Comparison of ENCODE assay signal across 12 mouse cellular contexts in the genomic region with DNA sequence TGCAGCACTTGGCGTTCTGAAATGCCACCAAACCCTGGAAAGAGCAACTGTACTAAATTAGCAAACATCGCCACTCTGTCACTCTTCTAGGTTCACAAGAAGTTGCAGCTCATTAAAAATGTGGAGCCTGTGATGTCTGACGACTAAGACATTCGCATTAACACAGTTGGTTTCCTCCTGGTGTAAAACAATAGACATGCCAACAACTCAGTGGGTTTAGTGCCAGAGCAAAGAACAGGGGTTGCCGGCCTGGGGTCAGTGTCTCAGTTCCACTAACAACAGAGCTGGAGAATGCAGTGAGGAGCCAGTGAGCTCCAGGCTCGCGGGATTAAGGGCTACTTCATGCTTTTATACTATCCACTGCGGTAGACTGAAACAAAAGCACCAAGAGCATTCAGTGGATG.
DNase-seq lines count a peak whose midpoint lies in the region; ATAC-seq and TF ChIP-seq lines count a peak whose summit lies in the region.
"Had no signal": no experiment of that assay in that cellular context is flagged by ENCODE, and none has a peak within 500 bp of the region (broad histone marks: within the 10 kb centered on the region; RNA-seq: fewer than 3 reads in every experiment).

No protein-coding gene starts in this region.

- H3K27me3 ChIP-seq in kidney, postnatal 0 days (ENCODE audit: insufficient read depth, low read length) = no peaks in the 10 kb centered on the region
- H3K27me3 ChIP-seq in kidney, adult 2 months (replicated peaks; ENCODE audit: control insufficient read depth, insufficient read depth, low read length) = no peaks in the 10 kb centered on the region
- H3K27me3 ChIP-seq in forebrain, embryonic 12.5 days = 0 out of 2 replicates have a peak, but pooled peaks cover 4% of the 10 kb centered on the region
- no peaks in the 10 kb centered on the region for H3K27me3 ChIP-seq in limb, embryonic 10.5 days (ENCODE audit: low read depth, poor library complexity, severe bottlenecking)
- peaks cover 55% of the 10 kb centered on the region for H3K27me3 ChIP-seq in neural tube, embryonic 13.5 days
- H3K27me3 ChIP-seq: liver, embryonic 15.5 days; Patski had no signal

- TF ChIP-seq CTCF in kidney, postnatal 0 days (IDR thresholded peaks at IDR 0.05; ENCODE audit: low read depth) = no peak
- TF ChIP-seq CTCF in kidney, adult 2 months (conservative IDR thresholded peaks at IDR 0.05; ENCODE audit: insufficient read depth, insufficient read length, low read depth, low read length) = no peak

- H3K4me3 ChIP-seq in kidney, postnatal 0 days (replicated peaks; ENCODE audit: low read depth, low read length) = no peak overlapping the region
- no peak overlapping the region for H3K4me3 ChIP-seq in kidney, adult 2 months (ENCODE audit: insufficient read depth, low read depth, low read length)
- no peak overlapping the region for H3K4me3 ChIP-seq in forebrain, embryonic 12.5 days (replicated peaks)
- H3K4me3 ChIP-seq in limb, embryonic 10.5 days = peak overlapping the region; percentile 20; the same call in 1 of the 2 replicates
- no peak overlapping the region for H3K4me3 ChIP-seq in neural tube, embryonic 13.5 days
- H3K4me3 ChIP-seq: liver, embryonic 15.5 days had no signal

- 0 out of 2 replicates have a peak overlapping the region, but pooled peaks have one; percentile 31 for H3K9ac ChIP-seq in kidney, postnatal 0 days (ENCODE audit: low read depth, low read length)
- H3K9ac ChIP-seq in forebrain, embryonic 12.5 days = no peak overlapping the region
- H3K9ac ChIP-seq in neural tube, embryonic 13.5 days = no peak overlapping the region; the same call in 1 of the 2 replicates
- H3K9ac ChIP-seq: liver, embryonic 15.5 days had no signal

- peaks cover 7% of the 10 kb centered on the region for H3K4me1 ChIP-seq in kidney, postnatal 0 days (replicated peaks; ENCODE audit: insufficient read depth, low read length)
- H3K4me1 ChIP-seq in kidney, adult 2 months (ENCODE audit: control insufficient read depth, insufficient read depth, low read length) = no peaks in the 10 kb centered on the region
- peaks cover 23% of the 10 kb centered on the region for H3K4me1 ChIP-seq in forebrain, embryonic 12.5 days
- H3K4me1 ChIP-seq in limb, embryonic 10.5 days = peaks cover 32% of the 10 kb centered on the region
- H3K4me1 ChIP-seq in neural tube, embryonic 13.5 days (replicated peaks) = peaks cover 18% of the 10 kb centered on the region
- H3K4me1 ChIP-seq: liver, embryonic 15.5 days had no signal

- no peaks in the 10 kb centered on the region for H3K36me3 ChIP-seq in kidney, postnatal 0 days (ENCODE audit: insufficient read depth, low read length)
- no peaks in the 10 kb centered on the region for H3K36me3 ChIP-seq in kidney, adult 2 months (ENCODE audit: control insufficient read depth, insufficient read depth, low read length)
- H3K36me3 ChIP-seq in forebrain, embryonic 12.5 days (replicated peaks) = no peaks in the 10 kb centered on the region
- no peaks in the 10 kb centered on the region for H3K36me3 ChIP-seq in limb, embryonic 10.5 days
- no peaks in the 10 kb centered on the region for H3K36me3 ChIP-seq in neural tube, embryonic 13.5 days
- H3K36me3 ChIP-seq: liver, embryonic 15.5 days had no signal

- H3K27ac ChIP-seq in kidney, postnatal 0 days = no peak overlapping the region
- H3K27ac ChIP-seq in kidney, adult 2 months (ENCODE audit: insufficient read depth, low read depth, low read length) = no peak overlapping the region
- peak overlapping the region; percentile 73 for H3K27ac ChIP-seq in forebrain, embryonic 12.5 days
- H3K27ac ChIP-seq in limb, embryonic 10.5 days = peak overlapping the region; percentile 67
- peak overlapping the region; percentile 40; the same call in 1 of the 2 replicates for H3K27ac ChIP-seq in neural tube, embryonic 13.5 days (replicated peaks)
- H3K27ac ChIP-seq: liver, embryonic 15.5 days had no signal

- TF ChIP-seq POLR2A in kidney, adult 2 months (IDR thresholded peaks at IDR 0.05; ENCODE audit: low read depth, low read length) = no peak

- peak overlapping the region; percentile 34 for H3K4me2 ChIP-seq in kidney, postnatal 0 days (ENCODE audit: low read length)
- peak overlapping the region; percentile 45 for H3K4me2 ChIP-seq in forebrain, embryonic 12.5 days
- H3K4me2 ChIP-seq in neural tube, embryonic 13.5 days = peak overlapping the region; percentile 38
- H3K4me2 ChIP-seq: liver, embryonic 15.5 days had no signal

- no peaks in the 10 kb centered on the region for H3K9me3 ChIP-seq in kidney, postnatal 0 days (replicated peaks; ENCODE audit: low read length)
- H3K9me3 ChIP-seq in forebrain, embryonic 12.5 days = no peaks in the 10 kb centered on the region
- H3K9me3 ChIP-seq in limb, embryonic 10.5 days (replicated peaks) = no peaks in the 10 kb centered on the region
- H3K9me3 ChIP-seq in neural tube, embryonic 13.5 days = no peaks in the 10 kb centered on the region
- H3K9me3 ChIP-seq: liver, embryonic 15.5 days had no signal

- DNase-seq in kidney, postnatal 0 days (ENCODE audit: low spot score) = peak; percentile 62
- no peak for DNase-seq in kidney, adult 2 months
- DNase-seq in limb, embryonic 10.5 days (ENCODE audit: low spot score) = peak; percentile 51
- no peak for DNase-seq in gastrocnemius, adult 18-20 months (ENCODE audit: low spot score)
- DNase-seq in heart, postnatal 4 days = no peak
- DNase-seq in left cerebral cortex, adult 9 months (ENCODE audit: low spot score in 2 of 2) = no peak
- DNase-seq: cerebellum, postnatal 14 days; heart, postnatal 10 days had no signal

- no peak for ATAC-seq in kidney, postnatal 0 days (replicated peaks; ENCODE audit: low FRiP score, low read depth)
- peak; percentile 90 for ATAC-seq in forebrain, embryonic 12.5 days (ENCODE audit: low FRiP score)
- ATAC-seq in neural tube, embryonic 13.5 days (ENCODE audit: low read depth) = no peak; the same call in 1 of the 2 replicates
- ATAC-seq: Patski had no signal

- WGBS in kidney, postnatal 0 days = 15% methylated on average over 8 of the region's 8 CpGs
- WGBS in kidney, adult 2 months = 28% methylated on average over 8 of the region's 8 CpGs
- 6% methylated on average over 8 of the region's 8 CpGs for WGBS in forebrain, embryonic 12.5 days
- WGBS in limb, embryonic 10.5 days = 14% methylated on average over 8 of the region's 8 CpGs
- 9% methylated on average over 8 of the region's 8 CpGs for WGBS in neural tube, embryonic 13.5 days

Comparison
In these comparisons a context has a peak if more than half of its experiments do, and no peak if none do; other contexts are left out.
1. DNase-seq: peak in kidney, postnatal 0 days (single experiment) and limb, embryonic 10.5 days (single experiment); none in kidney, adult 2 months (single experiment), gastrocnemius, adult 18-20 months (single experiment), heart, postnatal 4 days (single experiment) and left cerebral cortex, adult 9 months (0 of 2).
2. H3K27ac ChIP-seq: peak in forebrain, embryonic 12.5 days (single experiment), limb, embryonic 10.5 days (single experiment) and neural tube, embryonic 13.5 days (single experiment); none in kidney, postnatal 0 days (single experiment) and kidney, adult 2 months (single experiment).
3. Peak in every context shown above with its lines, with median percentiles within 50 percentile points of each other: H3K4me2 ChIP-seq.